Mouse (Mus musculus): ENCODE results near the gene Cenpu. TPM values are rescaled to one million over a fixed set of nuclear protein-coding genes. Genes with fewer than 3 reads are reported as not detected.

The Cenpu gene
- polyA plus RNA-seq, 1 experiment from 2014 or later = 12.3 TPM

GRCm38 (mm10) chr8:46616879-46617689, 65.3 kb downstream of the Cenpu start, which contains the start of the genes Primpol and Casp3:
Primpol (minus strand) TSS chr8:46617212.
Casp3 (plus strand) TSS chr8:46617291.
- peak within 1 kb of the TSS; percentile 94 for H3K4me2 ChIP-seq (ENCODE audit: low read depth, low read length)
- H3K4me1 ChIP-seq (ENCODE audit: control insufficient read depth, low read depth, low read length) = peaks cover 23% of the 10 kb centered on the region
- H3K36me3 ChIP-seq (ENCODE audit: control insufficient read depth, insufficient read depth) = no peaks in the 10 kb centered on the region
- no peaks in the 10 kb centered on the region for H3K9me3 ChIP-seq (replicated peaks; ENCODE audit: control insufficient read depth, low read length)
- H3K9ac ChIP-seq (ENCODE audit: low read depth, low read length) = peak within 1 kb of the TSS; percentile 85
- H3K4me3 ChIP-seq (ENCODE audit: low read depth, low read length) = peak within 1 kb of the TSS; percentile 80
- ATAC-seq (ENCODE audit: low read depth) = peak; percentile 97
- peak within 1 kb of the TSS; percentile 92 for H3K27ac ChIP-seq (ENCODE audit: low read length)
- no peaks in the 10 kb centered on the region for H3K27me3 ChIP-seq (ENCODE audit: control insufficient read depth, insufficient read depth, low read depth, low read length)
- 0% methylated on average over 52 of the region's 54 CpGs for WGBS (ENCODE audit: insufficient replicate concordance)

- peak; percentile 39 for ATAC-seq (ENCODE audit: low read depth)
- WGBS (ENCODE audit: insufficient replicate concordance) = under 1% methylated on average over 38 of the region's 38 CpGs
- H3K4me1 ChIP-seq (ENCODE audit: control insufficient read depth, low read depth, low read length) = peaks cover 23% of the 10 kb centered on the region
Measured at GRCm38 (mm10) chr8:46617690-46618620, 66.1 kb downstream of the Cenpu start.

GRCm38 (mm10) chr8:46618639-46619320, 67.0 kb downstream of the Cenpu start:
- Histone ChIP-seq H3K4me3 (ENCODE audit: low read depth, low read length) (peak overlapping the region; percentile 80), H3K9ac (ENCODE audit: low read depth, low read length) (peak overlapping the region; percentile 85), H3K36me3 (ENCODE audit: control insufficient read depth, insufficient read depth) (no peaks in the 10 kb centered on the region), H3K27me3 (ENCODE audit: control insufficient read depth, insufficient read depth, low read depth, low read length) (no peaks in the 10 kb centered on the region), H3K4me1 (ENCODE audit: control insufficient read depth, low read depth, low read length) (peaks cover 23% of the 10 kb centered on the region), H3K4me2 (ENCODE audit: low read depth, low read length) (peak overlapping the region; percentile 94), H3K9me3 (replicated peaks; ENCODE audit: control insufficient read depth, low read length) (no peaks in the 10 kb centered on the region), H3K27ac (ENCODE audit: low read length) (no peak overlapping the region)
- WGBS (ENCODE audit: insufficient replicate concordance) = 5% methylated on average over 10 of the region's 10 CpGs
- no peak for ATAC-seq (ENCODE audit: low read depth)

More at GRCm38 (mm10) chr8:46617690-46618620, 66.1 kb downstream of the Cenpu start:
- H3K9ac ChIP-seq (ENCODE audit: low read depth, low read length) = peak overlapping the region; percentile 85
- H3K27ac ChIP-seq (ENCODE audit: low read length) = peak overlapping the region; percentile 79
- H3K4me2 ChIP-seq (ENCODE audit: low read depth, low read length) = peak overlapping the region; percentile 94
- no peaks in the 10 kb centered on the region for H3K36me3 ChIP-seq (ENCODE audit: control insufficient read depth, insufficient read depth)
- no peaks in the 10 kb centered on the region for H3K9me3 ChIP-seq (replicated peaks; ENCODE audit: control insufficient read depth, low read length)
- no peaks in the 10 kb centered on the region for H3K27me3 ChIP-seq (ENCODE audit: control insufficient read depth, insufficient read depth, low read depth, low read length)
- H3K4me3 ChIP-seq (ENCODE audit: low read depth, low read length) = peak overlapping the region; percentile 80

GRCm38 (mm10) chr8:46622446-46623270, 70.8 kb downstream of the Cenpu start:
- H3K9ac ChIP-seq (ENCODE audit: low read depth, low read length) = no peak overlapping the region
- no peak for ATAC-seq (ENCODE audit: low read depth)
- H3K27ac ChIP-seq (ENCODE audit: low read length) = no peak overlapping the region
- WGBS (ENCODE audit: insufficient replicate concordance) = 76% methylated on average over 9 of the region's 9 CpGs
- H3K4me2 ChIP-seq (ENCODE audit: low read depth, low read length) = no peak overlapping the region
- H3K4me1 ChIP-seq (ENCODE audit: control insufficient read depth, low read depth, low read length) = peaks cover 18% of the 10 kb centered on the region
- H3K27me3 ChIP-seq (ENCODE audit: control insufficient read depth, insufficient read depth, low read depth, low read length) = no peaks in the 10 kb centered on the region
- H3K9me3 ChIP-seq (replicated peaks; ENCODE audit: control insufficient read depth, low read length) = no peaks in the 10 kb centered on the region
- H3K4me3 ChIP-seq (ENCODE audit: low read depth, low read length) = no peak overlapping the region
- no peaks in the 10 kb centered on the region for H3K36me3 ChIP-seq (ENCODE audit: control insufficient read depth, insufficient read depth)

DNA sequence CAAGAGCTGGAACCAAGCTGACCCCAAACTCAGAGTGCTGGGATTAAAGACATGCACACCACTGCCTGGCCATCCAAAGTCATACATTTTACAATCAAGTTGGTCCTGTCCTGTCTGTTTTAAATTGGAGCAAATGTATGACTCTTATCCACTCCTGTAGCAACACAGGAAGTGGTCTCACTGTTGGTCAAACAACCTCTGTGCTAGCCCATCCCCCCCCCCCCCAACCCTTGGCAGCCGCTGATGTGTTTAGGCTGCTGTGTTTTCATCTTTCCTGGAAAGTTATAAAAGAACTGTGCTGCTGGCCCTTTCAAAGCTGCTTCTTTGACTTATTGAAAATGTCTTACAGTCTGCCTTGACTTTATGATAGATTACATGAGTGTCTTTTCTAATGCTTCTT, 73.3 kb downstream of the Cenpu start:
- no peaks in the 10 kb centered on the region for H3K36me3 ChIP-seq (ENCODE audit: control insufficient read depth, insufficient read depth)
- peaks cover 5% of the 10 kb centered on the region for H3K4me1 ChIP-seq (ENCODE audit: control insufficient read depth, low read depth, low read length)
- H3K27me3 ChIP-seq (ENCODE audit: control insufficient read depth, insufficient read depth, low read depth, low read length) = no peaks in the 10 kb centered on the region
- 17% methylated on average over 1 of the region's 1 CpGs for WGBS (ENCODE audit: insufficient replicate concordance)
- H3K9ac ChIP-seq (ENCODE audit: low read depth, low read length) = no peak overlapping the region
- H3K27ac ChIP-seq (ENCODE audit: low read length) = no peak overlapping the region
- ATAC-seq (ENCODE audit: low read depth) = no peak
- H3K4me2 ChIP-seq (ENCODE audit: low read depth, low read length) = no peak overlapping the region
- no peaks in the 10 kb centered on the region for H3K9me3 ChIP-seq (replicated peaks; ENCODE audit: control insufficient read depth, low read length)
- no peak overlapping the region for H3K4me3 ChIP-seq (ENCODE audit: low read depth, low read length)

DNA sequence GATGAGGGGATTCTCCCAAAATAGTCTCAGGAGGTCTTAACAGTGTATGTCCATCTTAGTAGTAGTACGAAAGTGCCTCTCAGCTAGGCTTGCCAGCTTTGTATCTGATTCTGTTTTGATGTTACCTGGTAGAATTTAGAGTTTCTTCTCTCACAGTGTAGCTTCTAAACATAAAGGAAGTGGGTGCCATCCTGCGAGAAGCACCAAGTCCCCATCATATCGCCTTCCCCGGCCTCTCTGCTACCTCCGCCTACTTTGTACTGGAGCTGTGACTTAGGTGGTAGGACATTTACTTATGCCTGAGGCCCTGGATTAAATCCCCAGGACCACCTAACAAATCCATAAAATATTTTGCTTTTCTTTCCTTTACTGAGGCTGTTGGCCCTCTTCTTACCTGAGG, 74.8 kb downstream of the Cenpu start:
- Histone ChIP-seq H3K27me3 (ENCODE audit: control insufficient read depth, insufficient read depth, low read depth, low read length) (no peaks in the 10 kb centered on the region), H3K9me3 (replicated peaks; ENCODE audit: control insufficient read depth, low read length) (no peaks in the 10 kb centered on the region), H3K4me2 (ENCODE audit: low read depth, low read length) (no peak overlapping the region), H3K27ac (ENCODE audit: low read length) (no peak overlapping the region), H3K9ac (ENCODE audit: low read depth, low read length) (no peak overlapping the region), H3K36me3 (ENCODE audit: control insufficient read depth, insufficient read depth) (no peaks in the 10 kb centered on the region; the same call in 1 of the 2 replicates), H3K4me3 (ENCODE audit: low read depth, low read length) (no peak overlapping the region), H3K4me1 (ENCODE audit: control insufficient read depth, low read depth, low read length) (peaks cover 5% of the 10 kb centered on the region)
- WGBS (ENCODE audit: insufficient replicate concordance) = 76% methylated on average over 5 of the region's 5 CpGs
- no peak for ATAC-seq (ENCODE audit: low read depth)

DNA sequence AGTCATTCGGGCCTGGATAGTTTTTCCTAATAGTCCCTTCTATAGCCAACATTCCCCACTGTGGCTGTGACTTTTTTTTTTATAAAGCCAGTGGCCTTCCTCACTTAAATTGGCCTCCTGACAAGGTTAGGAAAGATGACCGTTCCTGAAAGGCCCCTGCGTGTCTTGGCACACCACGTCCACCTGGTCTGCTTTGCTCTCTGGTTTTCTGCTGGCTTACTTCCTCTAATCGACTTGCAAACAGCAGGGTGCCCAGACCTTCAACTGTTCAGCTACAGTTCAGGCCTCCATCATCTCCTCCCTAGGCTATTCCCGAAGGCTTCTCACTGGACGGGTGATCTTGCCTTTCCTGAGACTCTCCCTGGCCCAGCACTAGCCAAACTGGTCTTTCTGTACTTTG, 76.1 kb downstream of the Cenpu start:
- no peak overlapping the region for H3K27ac ChIP-seq (ENCODE audit: low read length)
- H3K27me3 ChIP-seq (ENCODE audit: control insufficient read depth, insufficient read depth, low read depth, low read length) = no peaks in the 10 kb centered on the region
- no peak for ATAC-seq (ENCODE audit: low read depth)
- no peaks in the 10 kb centered on the region; the same call in 1 of the 2 replicates for H3K36me3 ChIP-seq (ENCODE audit: control insufficient read depth, insufficient read depth)
- H3K4me1 ChIP-seq (ENCODE audit: control insufficient read depth, low read depth, low read length) = peaks cover 5% of the 10 kb centered on the region
- H3K4me3 ChIP-seq (ENCODE audit: low read depth, low read length) = no peak overlapping the region
- 54% methylated on average over 7 of the region's 7 CpGs for WGBS (ENCODE audit: insufficient replicate concordance)
- H3K9me3 ChIP-seq (replicated peaks; ENCODE audit: control insufficient read depth, low read length) = no peaks in the 10 kb centered on the region
- no peak overlapping the region for H3K9ac ChIP-seq (ENCODE audit: low read depth, low read length)
- no peak overlapping the region for H3K4me2 ChIP-seq (ENCODE audit: low read depth, low read length)

- Histone ChIP-seq H3K4me1 (ENCODE audit: control insufficient read depth, low read depth, low read length) (peaks cover 5% of the 10 kb centered on the region), H3K27ac (ENCODE audit: low read length) (no peak overlapping the region), H3K4me2 (ENCODE audit: low read depth, low read length) (no peak overlapping the region), H3K36me3 (ENCODE audit: control insufficient read depth, insufficient read depth) (peaks cover 1% of the 10 kb centered on the region; the same call in 1 of the 2 replicates), H3K9ac (ENCODE audit: low read depth, low read length) (no peak overlapping the region), H3K9me3 (replicated peaks; ENCODE audit: control insufficient read depth, low read length) (no peaks in the 10 kb centered on the region), H3K4me3 (ENCODE audit: low read depth, low read length) (no peak overlapping the region), H3K27me3 (ENCODE audit: control insufficient read depth, insufficient read depth, low read depth, low read length) (no peaks in the 10 kb centered on the region)
- WGBS (ENCODE audit: insufficient replicate concordance) = 73% methylated on average over 1 of the region's 1 CpGs
- ATAC-seq (ENCODE audit: low read depth) = no peak
Measured at GRCm38 (mm10) chr8:46628645-46629044, 76.8 kb downstream of the Cenpu start.

Measured in liver, embryonic 16.5 days (tissue).